Mouse (Mus musculus) forebrain, embryonic 14.5 days (tissue): ENCODE data around the gene Kbtbd2. TPM values are rescaled to one million over a fixed set of nuclear protein-coding genes. Genes with fewer than 3 reads are reported as not detected.

Experiments used
- ATAC-seq: fragments of 200-750 bp; cut with Nextera tagmentation; 2 replicates; pipeline ENCODE4 v1.8.0; 2017; ENCODE audit warnings: mild to moderate bottlenecking, moderate library complexity
- DNase-seq: peaks from one replicate; pipeline ENCODE4 v3.0.0-alpha.2; 2015; ENCODE audit warnings: low spot score
- H3K27ac ChIP-seq: fragments of 300-500 bp; sonication (generic); 2 replicates; pipeline ENCODE4 v1.5.1; 2014; ENCODE audit warnings: low read depth, mild to moderate bottlenecking, control low read depth, low read length, moderate library complexity
- H3K27me3 ChIP-seq: fragments of 300-500 bp; sonication (generic); replicated peaks from 2 replicates; pipeline ENCODE4 v1.6.1; 2014; ENCODE audit warnings: low read length, control low read depth, mixed read lengths; ENCODE audit not compliant: control insufficient read depth, insufficient read depth
- H3K36me3 ChIP-seq: fragments of 300-500 bp; sonication (generic); 2 replicates; pipeline ENCODE4 v1.6.1; 2014; ENCODE audit warnings: low read length, control low read depth; ENCODE audit not compliant: control insufficient read depth, insufficient read depth
- H3K4me1 ChIP-seq: fragments of 300-500 bp; sonication (generic); 2 replicates; pipeline ENCODE4 v1.6.1; 2014; ENCODE audit warnings: antibody characterized with exemption, low read length, control low read depth; ENCODE audit not compliant: control insufficient read depth, insufficient read depth
- H3K4me2 ChIP-seq: fragments of 300-500 bp; sonication (generic); 2 replicates; pipeline ENCODE4 v1.6.1; 2014; ENCODE audit warnings: mild to moderate bottlenecking, control low read depth, low read length
- H3K4me3 ChIP-seq: fragments of 300-500 bp; sonication (generic); 2 replicates; pipeline ENCODE4 v1.5.1; 2014; ENCODE audit warnings: low read depth, low read length, control low read depth
- H3K9ac ChIP-seq: fragments of 300-500 bp; sonication (generic); 2 replicates; pipeline ENCODE4 v1.6.1; 2014; ENCODE audit warnings: mild to moderate bottlenecking, low read length, control low read depth, moderate library complexity
- H3K9me3 ChIP-seq: fragments of 300-500 bp; sonication (generic); replicated peaks from 2 replicates; pipeline ENCODE4 v1.6.1; 2016; ENCODE audit warnings: low read length, control low read depth, mixed read lengths; ENCODE audit not compliant: control insufficient read depth
- WGBS: fragments of 180-500 bp; shearing (Covaris S2); extraction: QIAGEN DNeasy Blood & Tissue Kit; methylation state at CpG from one replicate; pipeline ENCODE4 v1.1.7; 2014; 5-methylcytosine and 5-hydroxymethylcytosine counted together
- polyA plus RNA-seq: library from polyadenylated mRNA; unstranded; fragments of >200 nt; fragmentation: Nextera tagmentation; extraction: Ambion mirVana; gene quantifications from 2 replicates; pipeline ENCODE4 v1.2.1, GENCODE M21; 2014

The Kbtbd2 gene
- polyA plus RNA-seq: 24.2 and 25.2 TPM in 2 replicates

- Histone ChIP-seq H3K27ac (peak within 1 kb of the TSS; percentile 99), H3K36me3 (no peaks in the 10 kb centered on the region), H3K9me3 (no peaks in the 10 kb centered on the region), H3K9ac (peak within 1 kb of the TSS; percentile 92), H3K4me2 (peak within 1 kb of the TSS; percentile 73), H3K27me3 (no peaks in the 10 kb centered on the region), H3K4me3 (peak within 1 kb of the TSS; percentile 73), H3K4me1 (peaks cover 11% of the 10 kb centered on the region)
- peak; percentile 94 for ATAC-seq
- DNase-seq: peak; percentile 96
- under 1% methylated on average over 73 of the region's 98 CpGs for WGBS
Observed at GRCm38 (mm10) chr6:56797311-56798151, at the start of gene Kbtbd2. Gene Kbtbd2 (minus strand): TSS chr6:56797813.

GRCm38 (mm10) chr6:56844365-56844764 lies 46.8 kb upstream of the Kbtbd2 start:
- Histone ChIP-seq H3K9ac (no peak overlapping the region), H3K4me2 (no peak overlapping the region), H3K27me3 (no peaks in the 10 kb centered on the region), H3K27ac (no peak overlapping the region), H3K36me3 (no peaks in the 10 kb centered on the region), H3K4me3 (no peak overlapping the region), H3K9me3 (no peaks in the 10 kb centered on the region), H3K4me1 (no peaks in the 10 kb centered on the region)
- 93% methylated on average over 2 of the region's 2 CpGs for WGBS
- ATAC-seq: no peak
- no peak for DNase-seq

- DNase-seq (no peak), ATAC-seq (no peak)
- Histone ChIP-seq H3K27me3 (no peaks in the 10 kb centered on the region), H3K27ac (no peak overlapping the region), H3K4me2 (no peak overlapping the region), H3K9ac (no peak overlapping the region), H3K4me3 (no peak overlapping the region), H3K36me3 (no peaks in the 10 kb centered on the region), H3K4me1 (no peaks in the 10 kb centered on the region), H3K9me3 (no peaks in the 10 kb centered on the region)
- WGBS: 83% methylated on average over 3 of the region's 3 CpGs
Observed at GRCm38 (mm10) chr6:56843229-56843628, 45.6 kb upstream of the Kbtbd2 start.

- H3K4me3 ChIP-seq: no peak overlapping the region
- whole genome bisulfite sequencing: 93% methylated on average over 3 of the region's 3 CpGs
- H3K4me1 ChIP-seq: no peaks in the 10 kb centered on the region
- ATAC-seq: no peak
- H3K27me3 ChIP-seq: no peaks in the 10 kb centered on the region
- H3K36me3 ChIP-seq: no peaks in the 10 kb centered on the region
- H3K9ac ChIP-seq: no peak overlapping the region
- H3K9me3 ChIP-seq: no peaks in the 10 kb centered on the region
- no peak overlapping the region for H3K4me2 ChIP-seq
- DNase-seq: no peak
- H3K27ac ChIP-seq: no peak overlapping the region
Observed at GRCm38 (mm10) chr6:56837621-56838020, 40.0 kb upstream of the Kbtbd2 start.

- no peaks in the 10 kb centered on the region for H3K36me3 ChIP-seq
- no peak overlapping the region for H3K9ac ChIP-seq
- WGBS: 95% methylated on average over 12 of the region's 12 CpGs
- H3K4me2 ChIP-seq: no peak overlapping the region
- H3K4me1 ChIP-seq: no peaks in the 10 kb centered on the region
- DNase-seq (no peak), ATAC-seq (no peak)
- H3K27me3 ChIP-seq: no peaks in the 10 kb centered on the region
- no peak overlapping the region for H3K4me3 ChIP-seq
- H3K9me3 ChIP-seq: no peaks in the 10 kb centered on the region
- H3K27ac ChIP-seq: no peak overlapping the region
Observed at GRCm38 (mm10) chr6:56837166-56837565, 39.6 kb upstream of the Kbtbd2 start.

- Histone ChIP-seq H3K36me3 (no peaks in the 10 kb centered on the region), H3K4me2 (no peak overlapping the region), H3K9me3 (no peaks in the 10 kb centered on the region), H3K9ac (no peak overlapping the region), H3K4me1 (no peaks in the 10 kb centered on the region), H3K4me3 (no peak overlapping the region), H3K27me3 (no peaks in the 10 kb centered on the region), H3K27ac (no peak overlapping the region)
- DNase-seq: no peak
- no peak for ATAC-seq
- WGBS: 86% methylated on average over 10 of the region's 10 CpGs
Observed at GRCm38 (mm10) chr6:56835532-56835931, 37.9 kb upstream of the Kbtbd2 start.

GRCm38 (mm10) chr6:56834769-56835168 lies 37.2 kb upstream of the Kbtbd2 start:
- no peak overlapping the region for H3K9ac ChIP-seq
- 50% methylated on average over 5 of the region's 5 CpGs for WGBS
- no peak for DNase-seq
- no peak overlapping the region for H3K4me2 ChIP-seq
- H3K27me3 ChIP-seq: no peaks in the 10 kb centered on the region
- H3K27ac ChIP-seq: no peak overlapping the region
- no peak for ATAC-seq
- H3K4me1 ChIP-seq: no peaks in the 10 kb centered on the region
- H3K4me3 ChIP-seq: no peak overlapping the region
- H3K9me3 ChIP-seq: no peaks in the 10 kb centered on the region
- H3K36me3 ChIP-seq: no peaks in the 10 kb centered on the region

GRCm38 (mm10) chr6:56832830-56833229 lies 35.2 kb upstream of the Kbtbd2 start:
- DNase-seq (no peak), ATAC-seq (no peak)
- Histone ChIP-seq H3K36me3 (no peaks in the 10 kb centered on the region), H3K4me3 (peak overlapping the region; percentile 52), H3K9me3 (no peaks in the 10 kb centered on the region), H3K4me1 (no peaks in the 10 kb centered on the region), H3K9ac (no peak overlapping the region), H3K4me2 (peak overlapping the region; percentile 80), H3K27me3 (no peaks in the 10 kb centered on the region), H3K27ac (no peak overlapping the region)

- peak overlapping the region; percentile 66 for H3K9ac ChIP-seq
- peak overlapping the region; percentile 80 for H3K4me2 ChIP-seq
- ATAC-seq (no peak; the same call in none of the 2 replicates), DNase-seq (peak; percentile 13)
- H3K27me3 ChIP-seq: no peaks in the 10 kb centered on the region
- H3K4me3 ChIP-seq: peak overlapping the region; percentile 52
- no peak overlapping the region for H3K27ac ChIP-seq
- WGBS: 5% methylated on average over 15 of the region's 15 CpGs
- H3K4me1 ChIP-seq: no peaks in the 10 kb centered on the region
- no peaks in the 10 kb centered on the region for H3K36me3 ChIP-seq
- H3K9me3 ChIP-seq: no peaks in the 10 kb centered on the region
Observed at GRCm38 (mm10) chr6:56832407-56832796, 34.8 kb upstream of the Kbtbd2 start.
